Mouse (Mus musculus) frontal cortex, postnatal 14 days (tissue): ENCODE results near the gene Lmtk2.

Experiments
- DNase-seq, 2 experiments: peaks; one replicate each; pipeline ENCODE4 v3.0.0; 2022; ENCODE audit warnings: low spot score in 2 of 2

Lmtk2 gene

DNA sequence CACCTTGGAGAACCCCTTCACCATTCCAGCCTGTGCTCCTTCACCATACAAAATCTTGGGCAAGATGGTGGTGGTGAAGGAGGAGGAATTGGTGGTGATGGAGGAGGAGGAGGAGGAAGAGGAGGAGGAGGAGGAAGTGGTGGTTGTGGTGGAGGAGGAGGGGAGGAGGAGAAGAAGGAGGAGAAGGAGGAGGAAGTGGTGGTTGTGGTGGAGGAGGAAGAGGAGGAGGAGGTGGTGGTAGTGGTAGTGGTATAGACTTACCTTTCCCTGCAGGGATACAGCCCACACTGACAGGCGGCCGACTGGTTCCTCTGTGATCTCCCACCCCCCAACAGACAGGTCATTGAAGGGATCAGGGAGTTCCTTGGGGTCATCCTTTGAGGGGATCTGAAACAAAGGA lies 115.8 kb downstream of the Lmtk2 start:
- no peak for DNase-seq

- DNase-seq = no peak
Measured at GRCm38 (mm10) chr5:144218061-144218460, 117.8 kb downstream of the Lmtk2 start.

- DNase-seq = no peak
Measured at GRCm38 (mm10) chr5:144219306-144219705, 119.1 kb downstream of the Lmtk2 start.

DNA sequence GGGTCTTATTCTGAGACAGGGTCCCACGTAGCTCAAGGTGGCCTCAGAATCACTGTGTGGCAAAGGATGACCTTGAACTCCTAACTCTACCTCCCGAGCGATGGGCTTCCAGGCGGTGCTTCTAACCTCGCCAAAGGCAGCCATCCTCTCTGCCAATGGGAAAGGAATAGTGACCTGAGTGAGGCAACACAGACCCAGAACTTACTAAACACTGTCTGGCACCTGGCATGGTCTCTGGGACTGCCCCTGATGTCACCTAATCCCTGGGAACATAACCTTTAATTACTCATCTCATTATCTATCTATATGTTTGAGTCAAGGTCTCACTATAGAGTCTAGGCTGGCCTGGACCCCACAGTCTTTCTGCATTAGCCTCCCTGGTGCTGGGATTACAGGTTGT lies 119.7 kb downstream of the Lmtk2 start:
- DNase-seq = no peak

DNA sequence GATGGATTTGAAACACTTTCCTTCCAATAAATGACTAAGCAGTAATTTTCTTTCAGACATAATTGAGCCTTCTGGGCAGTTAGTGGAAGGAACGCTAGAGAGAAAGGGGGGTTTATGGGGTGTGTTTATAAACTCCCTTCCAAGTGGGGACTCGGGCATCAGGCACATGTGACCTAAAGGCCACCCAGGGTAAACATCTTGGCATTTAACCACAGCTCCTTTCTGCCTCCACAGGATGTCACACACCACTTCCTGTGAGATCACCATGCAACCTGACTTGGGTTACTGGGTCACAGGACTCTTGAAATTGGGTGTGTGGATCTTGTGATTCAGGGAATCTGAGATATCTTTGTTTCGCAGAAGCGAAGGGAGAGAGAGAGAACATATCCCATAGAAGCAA lies 121.1 kb downstream of the Lmtk2 start:
- DNase-seq = no peak

GRCm38 (mm10) chr5:144222811-144223502 lies 122.7 kb downstream of the Lmtk2 start:
- no peak for DNase-seq

DNA sequence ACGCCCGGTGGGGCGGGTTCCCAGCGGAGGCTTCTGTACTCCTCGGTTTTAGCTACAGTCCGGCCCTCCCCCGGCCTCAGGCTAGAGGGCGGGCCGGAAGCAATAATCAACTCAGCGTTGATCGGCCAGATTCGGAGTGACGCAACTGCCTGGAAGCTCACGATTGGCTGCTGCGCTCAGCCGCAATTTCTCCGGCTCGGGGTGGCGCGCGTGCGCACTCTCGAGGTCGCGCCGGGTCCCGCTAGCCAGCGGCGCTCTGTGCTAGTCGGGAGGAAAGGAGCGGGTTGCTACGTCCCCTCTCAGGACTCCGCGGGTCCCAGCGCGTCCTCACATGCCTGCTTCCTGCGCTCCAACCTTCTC lies 123.2 kb downstream of the Lmtk2 start, which contains the start of gene Tecpr1:
Tecpr1 (minus strand) TSS at position 113 of the 360 bp plus-strand sequence.
- DNase-seq = peak; percentile 89 to 93

GRCm38 (mm10) chr5:144223899-144224816 lies 123.9 kb downstream of the Lmtk2 start:
- DNase-seq = no peak

DNA sequence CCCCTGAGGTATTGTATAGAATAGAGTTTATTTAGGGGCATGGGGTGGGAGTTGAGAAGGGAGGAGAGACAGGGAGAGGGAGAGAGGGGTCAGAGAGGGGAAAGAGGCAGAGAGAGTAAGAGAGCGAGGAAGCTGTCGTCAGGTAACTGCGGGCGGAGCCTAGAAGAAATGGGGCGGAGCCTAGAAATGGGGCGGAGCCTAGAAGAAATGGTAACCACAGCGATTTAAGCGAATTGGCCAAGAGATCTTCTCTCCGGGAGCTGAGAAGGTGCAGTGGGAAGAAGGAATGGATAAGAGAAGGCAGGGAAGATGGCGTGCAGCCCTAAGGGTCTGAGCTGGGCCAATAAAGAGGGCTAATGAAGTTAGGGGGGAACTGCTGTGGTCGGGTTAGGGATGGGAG lies 126.0 kb downstream of the Lmtk2 start:
- no peak for DNase-seq

DNA sequence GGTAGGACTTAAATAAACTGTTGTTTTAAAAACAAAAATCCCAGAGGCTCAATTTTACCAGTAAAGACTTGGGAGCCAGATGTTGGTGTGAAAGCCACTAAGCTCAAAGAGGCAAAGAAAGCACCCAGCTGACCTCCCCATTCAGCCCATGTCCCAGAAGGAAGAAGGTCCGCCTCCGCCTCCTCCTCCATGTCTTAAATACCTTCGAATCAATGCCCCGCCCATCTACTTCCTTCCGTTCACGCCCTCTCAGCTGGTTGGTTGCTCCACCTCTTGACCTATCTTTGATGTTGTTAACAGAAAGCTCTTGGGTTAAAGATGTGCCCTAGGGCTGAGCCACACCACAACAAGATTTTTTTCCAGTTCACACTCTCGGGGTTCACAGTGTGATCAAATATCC lies 130.0 kb downstream of the Lmtk2 start:
- DNase-seq = no peak

- DNase-seq = no peak
Measured at GRCm38 (mm10) chr5:144231410-144231809, 131.2 kb downstream of the Lmtk2 start.

DNA sequence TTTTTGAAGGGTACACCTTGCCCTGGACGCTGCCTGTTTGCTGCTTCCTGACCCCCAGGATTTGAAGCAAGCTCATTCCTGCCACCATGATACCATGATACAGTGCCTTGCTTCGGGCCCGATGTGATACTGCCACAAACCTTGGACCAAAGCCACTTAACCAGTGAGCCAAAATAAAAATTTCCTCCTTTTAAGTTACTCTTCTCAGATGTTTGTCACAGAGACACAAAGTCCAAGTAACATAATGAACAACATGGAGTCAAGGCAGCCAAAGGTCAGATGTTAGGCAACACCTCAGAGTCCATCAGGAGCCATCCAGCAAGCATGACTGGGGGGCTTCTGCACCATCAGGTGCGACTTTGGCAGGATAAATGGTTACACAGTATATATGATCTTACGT lies 132.3 kb downstream of the Lmtk2 start:
- DNase-seq = no peak

DNA sequence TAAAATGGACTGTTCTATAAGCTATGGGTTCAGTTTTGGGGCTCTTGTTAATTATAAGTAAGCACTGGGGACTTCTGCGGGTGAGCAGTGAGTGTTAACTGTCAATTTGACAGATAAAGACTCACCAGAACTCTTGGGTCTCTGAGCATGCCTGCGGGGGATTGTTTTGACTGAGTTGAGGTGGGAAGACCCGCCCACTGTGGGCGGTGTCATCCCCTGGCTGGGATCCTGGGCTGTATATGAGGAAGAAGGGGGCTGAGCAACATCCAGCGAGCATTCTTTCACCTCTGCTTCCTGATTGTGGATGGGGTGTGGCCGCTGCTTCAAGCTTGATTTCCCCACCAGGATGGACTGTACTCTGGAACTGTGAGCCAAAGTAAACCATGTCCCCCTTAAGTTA lies 134.0 kb downstream of the Lmtk2 start:
- no peak for DNase-seq

DNA sequence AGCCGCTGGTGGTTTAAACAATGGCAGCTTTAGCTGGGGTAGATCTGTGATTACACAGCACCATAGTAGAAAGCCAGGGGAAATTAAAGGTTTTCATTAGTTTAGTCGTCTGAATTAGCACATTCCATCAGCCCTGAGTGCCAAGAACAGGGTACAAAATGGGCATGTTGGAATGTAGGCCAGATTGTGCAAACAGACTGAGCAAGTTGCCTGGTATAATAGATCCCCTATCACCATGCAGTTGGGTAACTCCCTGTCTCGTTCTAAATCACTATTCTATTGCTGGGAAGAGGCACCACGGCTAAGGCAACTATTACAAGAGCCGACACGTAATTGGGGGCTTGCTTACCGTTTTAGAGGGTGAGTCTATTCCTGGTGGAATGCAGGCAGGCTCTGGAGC lies 134.5 kb downstream of the Lmtk2 start:
- no peak for DNase-seq
